Mouse (Mus musculus): ENCODE measurements at regions not wholly inside any gene's neighbourhood (a gene's known extent, or its start where the extent isn't known, plus 50 kb on each side); places are given as distances from the start of the nearest gene placed in this dataset.
A peak's percentile ranks its signal among the peaks of the same experiment; 100 is the strongest.

GRCm38 (mm10) chr6:117237096-117237495 is 68.8 kb downstream of the Cxcl12 start:
- DNase-seq (ENCODE audit: low spot score in 2 of 2), result no peak

- no peak for DNase-seq (ENCODE audit: low spot score in 2 of 2)
These were observed 72.9 kb downstream of the Cxcl12 start for GRCm38 (mm10) chr6:117241206-117241605.

- DNase-seq (ENCODE audit: low spot score in 2 of 2), result no peak
These were observed 77.1 kb downstream of the Cxcl12 start for GRCm38 (mm10) chr6:117245398-117245797.

GRCm38 (mm10) chr6:117245849-117246248 is 77.5 kb downstream of the Cxcl12 start:
- no peak for DNase-seq (ENCODE audit: low spot score in 2 of 2)

- DNase-seq (ENCODE audit: low spot score in 2 of 2), result peak in 1 of 2 experiments; percentile 34
These were observed 81.0 kb downstream of the Cxcl12 start for GRCm38 (mm10) chr6:117249230-117249921.

- DNase-seq (ENCODE audit: low spot score in 2 of 2), result no peak
These were observed 81.7 kb downstream of the Cxcl12 start for GRCm38 (mm10) chr6:117250051-117250450.

GRCm38 (mm10) chr6:117251383-117251925 is 83.1 kb downstream of the Cxcl12 start:
- DNase-seq (ENCODE audit: low spot score in 2 of 2), result no peak

GRCm38 (mm10) chr6:117252361-117252760 is 84.0 kb downstream of the Cxcl12 start:
- no peak for DNase-seq (ENCODE audit: low spot score in 2 of 2)

- DNase-seq (ENCODE audit: low spot score in 2 of 2), result no peak
These were observed 84.7 kb downstream of the Cxcl12 start for GRCm38 (mm10) chr6:117253036-117253435.

GRCm38 (mm10) chr6:117253586-117254330 is 85.4 kb downstream of the Cxcl12 start:
- no peak for DNase-seq (ENCODE audit: low spot score in 2 of 2)

GRCm38 (mm10) chr6:117254620-117255228 is 86.4 kb downstream of the Cxcl12 start:
- peak; percentile 35 to 42 for DNase-seq (ENCODE audit: low spot score in 2 of 2)

- DNase-seq (ENCODE audit: low spot score in 2 of 2), result no peak
These were observed 87.2 kb downstream of the Cxcl12 start for GRCm38 (mm10) chr6:117255399-117256098.

GRCm38 (mm10) chr6:117256099-117256471 is 87.8 kb downstream of the Cxcl12 start:
- no peak for DNase-seq (ENCODE audit: low spot score in 2 of 2)

GRCm38 (mm10) chr6:117257591-117257990 is 89.3 kb downstream of the Cxcl12 start:
- no peak for DNase-seq (ENCODE audit: low spot score in 2 of 2)

GRCm38 (mm10) chr6:117267906-117268305 is 99.6 kb downstream of the Cxcl12 start:
- no peak for DNase-seq (ENCODE audit: low spot score in 2 of 2)

- DNase-seq (ENCODE audit: low spot score in 2 of 2), result no peak
These were observed 100.0 kb downstream of the Cxcl12 start for GRCm38 (mm10) chr6:117268376-117268775.

- DNase-seq (ENCODE audit: low spot score in 2 of 2), result no peak
These were observed 101.9 kb downstream of the Cxcl12 start for GRCm38 (mm10) chr6:117270261-117270660.

GRCm38 (mm10) chr6:117271562-117272226 is 103.4 kb downstream of the Cxcl12 start:
- no peak for DNase-seq (ENCODE audit: low spot score in 2 of 2)

GRCm38 (mm10) chr6:117272227-117272955 is 104.1 kb downstream of the Cxcl12 start:
- no peak for DNase-seq (ENCODE audit: low spot score in 2 of 2)

GRCm38 (mm10) chr6:117275915-117276314 is 107.6 kb downstream of the Cxcl12 start:
- no peak for DNase-seq (ENCODE audit: low spot score in 2 of 2)
